Comparison of ENCODE assay signal across 25 mouse cellular contexts in the genomic region with DNA sequence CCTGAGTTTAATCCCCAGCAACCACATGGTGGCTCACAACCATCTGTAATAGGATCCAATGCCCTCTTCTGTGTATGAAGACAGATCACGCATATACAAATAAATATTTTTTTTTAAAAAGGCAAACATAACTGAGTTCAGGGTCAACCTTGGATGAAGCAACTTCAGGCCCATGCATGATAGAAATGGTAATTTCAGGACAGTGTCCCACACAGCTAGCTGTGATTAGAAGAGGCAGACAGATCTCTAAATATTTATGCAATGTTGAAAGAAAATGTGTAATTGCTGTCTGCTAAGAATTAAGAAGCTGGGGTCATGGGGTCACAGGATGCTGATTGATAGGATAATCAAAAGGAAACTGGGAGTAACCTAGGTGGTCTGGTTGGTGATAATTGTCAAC.
"Had no signal": no experiment of that assay in that cellular context is flagged by ENCODE, and none has a peak within 500 bp of the region (broad histone marks: within the 10 kb centered on the region; RNA-seq: fewer than 3 reads in every experiment).

No protein-coding gene starts in this region.

- H3K27me3 ChIP-seq: heart, embryonic 13.5 days; heart, embryonic 15.5 days; hindbrain, embryonic 13.5 days; hindbrain, embryonic 15.5 days; kidney, embryonic 15.5 days; limb, embryonic 13.5 days; limb, embryonic 15.5 days had no signal

- H3K4me2 ChIP-seq: heart, embryonic 11.5 days; heart, embryonic 13.5 days; heart, embryonic 15.5 days; hindbrain, embryonic 13.5 days; hindbrain, embryonic 15.5 days; kidney, embryonic 15.5 days; limb, embryonic 13.5 days; limb, embryonic 15.5 days had no signal

- H3K36me3 ChIP-seq: heart, embryonic 13.5 days; heart, embryonic 15.5 days; hindbrain, embryonic 13.5 days; hindbrain, embryonic 15.5 days; kidney, embryonic 15.5 days; limb, embryonic 13.5 days; limb, embryonic 15.5 days had no signal

- H3K4me1 ChIP-seq: heart, embryonic 15.5 days; hindbrain, embryonic 13.5 days; hindbrain, embryonic 15.5 days; kidney, embryonic 15.5 days; limb, embryonic 13.5 days; limb, embryonic 15.5 days had no signal

- DNase-seq: gastrocnemius, postnatal 14 days; gastrocnemius, postnatal 36 days; heart, adult 11 months; heart, adult 2 months; heart, postnatal 14 days; heart, postnatal 36 days; kidney, adult 11 months; kidney, adult 2 months; kidney, adult 9 months; kidney, postnatal 14 days; kidney, postnatal 36 days; layer of hippocampus, adult 9-11 months; layer of hippocampus, postnatal 36 days; left cerebral cortex, postnatal 4 days had no signal

- H3K27ac ChIP-seq: heart, adult 2 months; heart, embryonic 13.5 days; heart, embryonic 15.5 days; hindbrain, embryonic 13.5 days; hindbrain, embryonic 15.5 days; hindbrain, postnatal 0 days; kidney, embryonic 15.5 days; kidney, postnatal 0 days; limb, embryonic 13.5 days; limb, embryonic 15.5 days had no signal

- ATAC-seq: hindbrain, postnatal 0 days; intestine, embryonic 16.5 days had no signal

- H3K9me3 ChIP-seq: heart, embryonic 13.5 days; heart, embryonic 15.5 days; hindbrain, embryonic 13.5 days; hindbrain, embryonic 15.5 days; kidney, embryonic 15.5 days; limb, embryonic 13.5 days; limb, embryonic 15.5 days had no signal

- H3K4me3 ChIP-seq: heart, adult 2 months; heart, embryonic 13.5 days; heart, embryonic 15.5 days; hindbrain, embryonic 13.5 days; hindbrain, embryonic 15.5 days; kidney, embryonic 15.5 days; limb, embryonic 13.5 days; limb, embryonic 15.5 days had no signal

- H3K9ac ChIP-seq: heart, embryonic 13.5 days; heart, embryonic 15.5 days; hindbrain, embryonic 13.5 days; hindbrain, embryonic 15.5 days; kidney, embryonic 15.5 days; limb, embryonic 13.5 days; limb, embryonic 15.5 days had no signal
